Mouse (Mus musculus) liver, embryonic 12.5 days (tissue): Measurements from ENCODE around the gene Hoxd4. TPM values are rescaled to one million over a fixed set of nuclear protein-coding genes. Genes with fewer than 3 reads are reported as not detected.
A peak's percentile ranks its signal among the peaks of the same experiment; 100 is the strongest.

Experiments
- ATAC-seq: fragments of 200-750 bp; cut with Nextera tagmentation; 2 replicates; pipeline ENCODE4 v1.8.0; 2017; ENCODE audit warnings: moderate number of reproducible peaks, mild to moderate bottlenecking, moderate library complexity
- H3K27ac ChIP-seq: fragments of 300-500 bp; sonication (generic); 2 replicates; pipeline ENCODE4 v1.5.1; 2016; ENCODE audit warnings: mild to moderate bottlenecking
- H3K27me3 ChIP-seq: fragments of 300-500 bp; sonication (generic); replicated peaks from 2 replicates; pipeline ENCODE4 v1.6.1; 2016; ENCODE audit warnings: mild to moderate bottlenecking, moderate library complexity
- H3K36me3 ChIP-seq: fragments of 300-500 bp; sonication (generic); 2 replicates; pipeline ENCODE4 v1.6.1; 2016; ENCODE audit warnings: mild to moderate bottlenecking, moderate library complexity
- H3K4me1 ChIP-seq: fragments of 300-500 bp; sonication (generic); 2 replicates; pipeline ENCODE4 v1.6.1; 2016
- H3K4me2 ChIP-seq: fragments of 300-500 bp; sonication (generic); 2 replicates; pipeline ENCODE4 v1.6.1; 2016; ENCODE audit warnings: mild to moderate bottlenecking, moderate library complexity
- H3K4me3 ChIP-seq: fragments of 300-500 bp; sonication (generic); 2 replicates; pipeline ENCODE4 v1.5.1; 2016; ENCODE audit warnings: mild to moderate bottlenecking, moderate library complexity
- H3K9ac ChIP-seq: fragments of 300-500 bp; sonication (generic); 2 replicates; pipeline ENCODE4 v1.6.1; 2016; ENCODE audit warnings: mild to moderate bottlenecking, moderate library complexity
- H3K9me3 ChIP-seq: fragments of 300-500 bp; sonication (generic); replicated peaks from 2 replicates; pipeline ENCODE4 v1.6.1; 2016; ENCODE audit warnings: mild to moderate bottlenecking, moderate library complexity
- WGBS: fragments of 180-500 bp; shearing (Covaris S2); methylation state at CpG from one replicate; pipeline ENCODE4 v1.1.7; 2016; ENCODE audit not compliant: insufficient replicate concordance; 5-methylcytosine and 5-hydroxymethylcytosine counted together
- polyA plus RNA-seq: library from polyadenylated mRNA; unstranded; fragments of >200 nt; fragmentation: Nextera tagmentation; extraction: Ambion mirVana; gene quantifications from 2 replicates; pipeline ENCODE4 v1.2.1, GENCODE M21; 2016

Gene Hoxd4
- polyA plus RNA-seq, 1 experiment from 2014 or later: not detected

DNA sequence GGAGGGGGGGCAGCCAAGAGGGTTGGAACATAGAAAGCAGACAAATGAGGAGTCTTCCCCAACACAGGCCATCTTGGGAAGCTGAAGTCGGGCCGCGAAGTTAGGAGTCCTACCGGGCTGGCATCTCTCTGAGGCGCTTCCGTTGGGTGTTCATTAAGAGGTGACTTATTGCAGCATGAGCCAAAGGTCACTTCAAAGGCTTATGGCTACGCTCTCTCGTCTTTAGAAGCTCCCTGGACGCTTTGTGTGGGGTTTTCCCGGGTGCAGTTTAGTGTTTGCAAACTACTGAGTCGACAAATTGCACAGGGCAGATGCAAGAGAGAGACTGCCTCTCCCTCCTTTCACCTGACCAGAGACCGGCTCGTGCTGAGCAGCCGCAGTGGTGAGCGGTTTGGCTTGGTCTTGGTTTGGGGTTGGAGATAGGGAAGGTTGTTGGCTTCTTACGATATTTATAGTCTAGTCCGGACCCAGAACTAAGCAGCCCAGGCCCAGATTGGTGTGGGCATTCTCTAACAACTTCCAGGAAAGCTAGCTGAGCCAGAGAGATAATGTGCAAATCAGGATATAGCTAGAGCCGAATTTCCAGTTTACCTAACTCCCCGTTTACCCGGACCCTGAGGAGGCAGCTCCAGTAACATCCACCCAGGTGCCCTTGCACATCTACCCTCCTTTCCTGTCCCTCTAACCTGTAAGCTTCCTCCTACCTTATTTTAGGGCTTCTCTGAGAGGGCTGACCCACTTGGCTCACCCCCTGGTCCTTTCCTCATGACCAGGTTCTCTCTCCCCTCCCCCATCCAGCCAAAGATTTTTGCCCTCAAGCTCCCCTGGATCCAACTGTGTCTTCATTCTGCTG, 27.1 kb downstream of the Hoxd4 start:
- H3K4me3 ChIP-seq: no peak overlapping the region
- no peaks in the 10 kb centered on the region for H3K36me3 ChIP-seq
- H3K9ac ChIP-seq: no peak overlapping the region
- WGBS: 4% methylated on average over 20 of the region's 20 CpGs
- no peaks in the 10 kb centered on the region for H3K9me3 ChIP-seq
- no peaks in the 10 kb centered on the region for H3K4me1 ChIP-seq
- H3K4me2 ChIP-seq: no peak overlapping the region
- no peak overlapping the region for H3K27ac ChIP-seq
- ATAC-seq: no peak
- H3K27me3 ChIP-seq: peaks cover 97% of the 10 kb centered on the region

DNA sequence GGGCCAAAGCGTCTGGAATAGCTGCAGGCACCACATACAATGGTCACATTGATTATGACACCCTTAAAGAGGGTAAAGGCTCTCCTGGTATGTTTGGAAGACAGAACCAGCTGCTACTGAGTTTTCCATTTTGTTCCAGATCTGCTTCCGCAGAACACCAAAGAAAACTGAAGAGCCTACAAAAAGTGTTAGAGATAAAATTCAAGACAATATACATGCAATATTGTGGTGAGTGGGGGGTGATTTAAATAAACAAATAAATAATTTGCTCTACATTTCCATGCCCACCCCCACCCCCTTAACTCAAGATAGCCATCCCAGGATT, 27.7 kb downstream of the Hoxd4 start:
- Histone ChIP-seq H3K36me3 (no peaks in the 10 kb centered on the region), H3K9ac (no peak overlapping the region), H3K9me3 (no peaks in the 10 kb centered on the region), H3K27me3 (peaks cover 97% of the 10 kb centered on the region), H3K4me1 (no peaks in the 10 kb centered on the region), H3K4me3 (no peak overlapping the region), H3K27ac (no peak overlapping the region), H3K4me2 (no peak overlapping the region)
- WGBS: 8% methylated on average over 2 of the region's 2 CpGs
- no peak for ATAC-seq

DNA sequence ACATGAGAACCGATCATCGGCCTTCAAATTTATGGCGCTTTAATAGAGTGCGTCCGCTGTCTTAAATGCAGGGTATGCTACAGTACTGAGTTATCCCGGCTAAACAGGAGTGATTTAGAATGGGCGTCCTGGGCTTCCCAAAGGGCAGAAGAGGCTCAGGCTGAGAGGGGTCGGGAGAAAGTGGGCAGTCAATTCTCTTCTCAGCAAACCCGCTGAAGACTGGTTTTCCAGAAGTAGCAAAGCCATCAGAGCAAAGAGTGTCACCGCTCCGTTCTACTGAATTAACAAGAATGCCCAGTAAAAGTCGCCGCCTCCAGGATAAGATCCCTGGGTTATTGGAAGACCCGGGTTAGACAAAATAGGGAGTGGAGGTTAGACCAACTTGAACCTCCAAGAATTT, 28.1 kb downstream of the Hoxd4 start:
- H3K4me2 ChIP-seq: no peak overlapping the region

DNA sequence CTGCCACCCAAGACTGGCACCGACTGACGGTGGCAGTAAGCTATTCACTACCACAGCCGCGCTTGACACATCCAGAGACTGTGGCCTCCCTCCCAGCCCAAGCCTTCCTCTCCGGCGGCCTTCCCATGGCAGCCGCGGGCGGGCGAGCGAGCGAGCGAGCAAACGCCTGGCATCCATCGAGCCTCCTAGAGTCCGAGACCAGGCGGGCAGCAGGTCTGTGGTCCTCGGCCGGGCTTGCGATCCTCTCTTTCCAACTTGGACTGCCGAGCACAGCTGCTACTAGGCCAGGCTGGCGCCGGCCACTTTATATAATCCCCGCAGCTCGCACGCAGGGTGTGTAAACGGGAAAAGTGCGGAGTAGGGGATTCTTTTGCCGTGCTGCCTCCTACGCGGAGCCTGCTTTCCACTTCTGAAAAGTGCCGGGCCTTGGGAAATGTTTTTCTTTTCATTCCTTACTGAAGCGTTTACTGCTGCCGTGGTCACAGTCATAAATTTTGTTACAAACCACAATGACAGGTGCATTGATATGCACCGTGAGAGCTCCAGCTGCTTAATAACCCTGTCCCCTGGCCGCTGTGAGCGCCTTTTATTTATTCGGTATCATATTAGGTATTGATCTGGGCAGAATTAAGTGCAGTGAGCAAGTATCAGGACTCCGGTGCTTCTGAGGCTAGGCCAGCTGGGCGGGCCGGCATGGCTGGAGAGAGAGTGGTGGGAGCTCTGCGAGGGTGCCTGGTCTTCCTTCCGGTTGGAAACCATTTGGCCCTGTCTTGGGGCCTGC, 28.8 kb downstream of the Hoxd4 start:
- Histone ChIP-seq H3K4me2 (no peak overlapping the region), H3K9me3 (no peaks in the 10 kb centered on the region), H3K9ac (no peak overlapping the region), H3K27ac (no peak overlapping the region), H3K27me3 (peaks cover 97% of the 10 kb centered on the region), H3K4me3 (no peak overlapping the region), H3K4me1 (no peaks in the 10 kb centered on the region), H3K36me3 (no peaks in the 10 kb centered on the region)
- WGBS: 3% methylated on average over 43 of the region's 43 CpGs
- ATAC-seq: no peak

More for the DNA sequence above, 28.1 kb downstream of the Hoxd4 start:
- Histone ChIP-seq H3K36me3 (no peaks in the 10 kb centered on the region), H3K9ac (no peak overlapping the region), H3K9me3 (no peaks in the 10 kb centered on the region), H3K4me1 (no peaks in the 10 kb centered on the region), H3K27me3 (peaks cover 97% of the 10 kb centered on the region), H3K4me3 (no peak overlapping the region), H3K27ac (no peak overlapping the region)
- 9% methylated on average over 14 of the region's 14 CpGs for WGBS
- no peak for ATAC-seq

DNA sequence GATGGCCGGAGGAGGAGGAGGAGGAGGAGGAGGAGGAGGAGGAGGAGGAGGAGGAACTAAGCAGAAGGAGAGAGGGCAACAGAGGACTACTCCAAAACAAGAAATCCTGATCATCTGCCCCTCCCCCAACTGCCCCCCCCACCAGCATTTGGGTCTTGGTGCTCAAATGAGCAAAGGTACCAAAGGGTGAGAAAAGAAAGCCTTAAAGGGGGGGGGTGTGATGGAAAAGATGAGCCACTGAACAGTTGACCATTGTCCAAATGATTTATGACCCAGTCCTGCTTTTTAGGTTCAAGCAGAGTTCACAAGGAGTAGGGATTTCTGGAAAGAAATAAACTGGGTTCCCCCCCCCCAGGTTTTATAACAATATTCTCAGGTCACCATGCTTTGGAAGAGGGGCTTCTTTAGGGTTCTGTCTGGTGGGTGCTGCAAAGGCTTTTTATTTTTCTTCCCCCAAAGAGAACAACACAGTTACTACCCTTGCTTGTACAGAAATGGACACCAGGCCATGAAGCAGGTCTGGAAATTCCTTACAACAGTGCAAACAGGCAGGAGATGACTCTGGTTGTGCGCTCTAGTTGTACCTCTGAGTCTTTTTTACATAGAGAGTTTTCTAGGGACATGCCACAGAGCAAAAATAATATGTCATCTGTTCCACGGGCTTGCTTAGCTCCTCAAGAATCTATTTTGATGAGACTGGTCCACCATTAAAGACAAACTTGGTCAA, 29.7 kb downstream of the Hoxd4 start:
- Histone ChIP-seq H3K9ac (no peak overlapping the region), H3K36me3 (no peaks in the 10 kb centered on the region), H3K4me2 (no peak overlapping the region), H3K27ac (no peak overlapping the region), H3K27me3 (peaks cover 97% of the 10 kb centered on the region), H3K9me3 (no peaks in the 10 kb centered on the region), H3K4me1 (no peaks in the 10 kb centered on the region), H3K4me3 (no peak overlapping the region)
- ATAC-seq: no peak
- WGBS: 35% methylated on average over 2 of the region's 3 CpGs

DNA sequence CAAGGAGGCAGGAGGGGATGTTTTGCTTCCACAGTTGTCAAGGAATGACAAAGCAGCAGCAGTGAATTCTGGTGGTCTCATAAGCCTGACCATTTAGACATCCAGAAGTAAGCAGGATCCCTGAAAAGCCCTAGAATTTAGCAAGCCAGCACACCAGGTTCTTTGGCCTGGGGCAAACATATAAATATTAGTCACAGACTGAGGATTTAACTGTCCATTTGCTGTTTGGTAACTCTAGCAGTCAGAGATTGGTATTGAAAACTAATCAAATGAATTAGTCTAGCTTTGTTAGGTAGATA, 30.2 kb downstream of the Hoxd4 start:
- Histone ChIP-seq H3K36me3 (no peaks in the 10 kb centered on the region), H3K9me3 (no peaks in the 10 kb centered on the region), H3K9ac (no peak overlapping the region), H3K4me2 (no peak overlapping the region), H3K4me1 (0 out of 2 replicates have a peak, but pooled peaks cover 4% of the 10 kb centered on the region), H3K27me3 (peaks cover 97% of the 10 kb centered on the region), H3K27ac (no peak overlapping the region), H3K4me3 (no peak overlapping the region)
- no peak for ATAC-seq

DNA sequence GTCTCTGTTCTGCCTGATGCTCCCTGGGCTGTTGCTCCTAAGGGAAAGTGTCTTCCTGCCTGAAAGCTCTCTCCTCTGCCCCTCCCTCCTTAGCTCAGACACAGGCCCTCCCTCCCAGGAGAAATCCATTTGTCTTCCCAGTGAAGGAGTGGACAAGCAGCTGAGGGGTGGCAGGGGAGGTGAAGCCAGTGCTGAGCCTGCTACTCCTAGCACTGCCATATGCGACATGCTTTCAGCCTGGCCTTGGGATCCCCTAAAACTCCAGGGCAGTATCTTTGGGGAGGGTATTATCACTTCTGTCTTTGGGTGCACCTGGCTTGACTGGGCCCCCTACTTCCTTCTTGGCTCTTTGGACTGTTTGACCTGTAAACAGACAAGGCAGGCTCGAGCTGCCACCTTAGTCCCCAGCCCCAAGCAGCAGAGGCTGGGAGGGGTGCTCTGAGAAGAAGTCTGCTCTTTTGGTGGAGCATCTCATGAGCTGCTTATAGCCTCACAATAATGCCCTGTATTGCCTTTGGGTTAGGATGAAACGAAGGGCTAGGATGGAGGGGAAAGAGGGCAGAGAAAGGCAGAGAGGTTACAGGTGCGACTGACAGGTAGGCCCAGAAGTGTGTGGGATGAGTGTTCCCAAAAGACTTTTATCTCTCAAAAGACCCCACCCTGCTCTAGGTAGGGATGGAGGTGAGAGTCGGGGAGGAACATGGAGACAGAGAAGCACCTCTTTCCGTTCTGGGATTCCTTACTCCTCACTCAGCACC, 34.0 kb downstream of the Hoxd4 start:
- H3K36me3 ChIP-seq: no peaks in the 10 kb centered on the region
- H3K4me2 ChIP-seq: no peak overlapping the region
- no peak for ATAC-seq
- peaks cover 97% of the 10 kb centered on the region for H3K27me3 ChIP-seq
- H3K4me1 ChIP-seq: 0 out of 2 replicates have a peak, but pooled peaks cover 12% of the 10 kb centered on the region
- no peaks in the 10 kb centered on the region for H3K9me3 ChIP-seq
- no peak overlapping the region for H3K4me3 ChIP-seq
- 13% methylated on average over 6 of the region's 6 CpGs for WGBS
- H3K9ac ChIP-seq: no peak overlapping the region
- H3K27ac ChIP-seq: no peak overlapping the region

DNA sequence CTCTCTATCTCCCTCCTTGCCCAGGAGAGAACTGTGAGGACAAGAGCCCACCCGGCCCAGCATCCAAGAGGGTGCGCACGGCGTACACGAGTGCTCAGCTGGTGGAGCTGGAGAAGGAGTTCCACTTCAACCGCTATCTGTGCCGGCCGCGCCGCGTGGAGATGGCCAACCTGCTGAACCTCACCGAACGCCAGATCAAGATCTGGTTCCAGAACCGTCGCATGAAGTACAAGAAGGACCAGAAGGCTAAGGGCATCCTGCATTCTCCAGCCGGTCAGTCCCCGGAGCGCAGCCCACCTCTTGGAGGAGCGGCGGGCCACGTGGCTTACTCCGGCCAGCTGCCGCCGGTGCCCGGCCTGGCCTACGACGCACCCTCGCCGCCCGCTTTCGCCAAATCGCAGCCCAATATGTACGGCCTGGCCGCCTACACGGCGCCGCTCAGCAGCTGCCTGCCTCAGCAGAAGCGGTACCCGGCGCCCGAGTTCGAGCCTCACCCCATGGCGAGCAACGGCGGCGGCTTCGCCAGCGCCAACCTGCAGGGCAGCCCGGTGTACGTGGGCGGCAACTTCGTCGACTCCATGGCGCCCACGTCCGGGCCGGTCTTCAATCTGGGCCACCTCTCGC, 34.7 kb downstream of the Hoxd4 start:
- H3K9ac ChIP-seq: no peak overlapping the region
- 0 out of 2 replicates have a peak, but pooled peaks cover 12% of the 10 kb centered on the region for H3K4me1 ChIP-seq
- WGBS: 2% methylated on average over 58 of the region's 58 CpGs
- H3K4me2 ChIP-seq: peak overlapping the region; percentile 14; the same call in 1 of the 2 replicates
- no peak for ATAC-seq
- no peak overlapping the region for H3K4me3 ChIP-seq
- H3K36me3 ChIP-seq: no peaks in the 10 kb centered on the region
- H3K27me3 ChIP-seq: peaks cover 97% of the 10 kb centered on the region
- H3K9me3 ChIP-seq: no peaks in the 10 kb centered on the region
- H3K27ac ChIP-seq: no peak overlapping the region

DNA sequence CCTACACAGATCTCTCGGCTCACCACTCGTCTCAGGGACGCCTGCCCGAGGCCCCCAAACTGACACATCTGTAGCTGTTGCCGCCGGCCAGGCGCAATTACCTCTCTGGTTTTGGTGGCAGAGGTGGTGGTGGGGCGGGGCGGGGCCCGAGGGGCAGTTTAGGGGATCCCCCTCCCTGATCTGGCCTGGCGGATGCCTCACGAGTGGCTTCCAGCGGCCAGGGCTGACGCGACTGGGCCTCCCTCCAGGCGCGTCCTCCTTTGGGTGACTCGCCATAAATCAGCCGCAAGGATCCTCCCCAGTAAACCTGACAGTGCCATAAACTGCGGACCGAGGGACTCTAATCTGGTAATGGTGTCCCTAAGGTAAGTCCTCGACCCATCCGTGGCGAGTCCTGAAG, 35.3 kb downstream of the Hoxd4 start:
- H3K4me3 ChIP-seq: no peak overlapping the region
- no peak for ATAC-seq
- no peak overlapping the region for H3K4me2 ChIP-seq
- WGBS: 7% methylated on average over 24 of the region's 24 CpGs
- H3K27me3 ChIP-seq: peaks cover 97% of the 10 kb centered on the region
- 0 out of 2 replicates have a peak, but pooled peaks cover 12% of the 10 kb centered on the region for H3K4me1 ChIP-seq
- H3K36me3 ChIP-seq: no peaks in the 10 kb centered on the region
- no peaks in the 10 kb centered on the region for H3K9me3 ChIP-seq
- H3K27ac ChIP-seq: no peak overlapping the region
- no peak overlapping the region for H3K9ac ChIP-seq

DNA sequence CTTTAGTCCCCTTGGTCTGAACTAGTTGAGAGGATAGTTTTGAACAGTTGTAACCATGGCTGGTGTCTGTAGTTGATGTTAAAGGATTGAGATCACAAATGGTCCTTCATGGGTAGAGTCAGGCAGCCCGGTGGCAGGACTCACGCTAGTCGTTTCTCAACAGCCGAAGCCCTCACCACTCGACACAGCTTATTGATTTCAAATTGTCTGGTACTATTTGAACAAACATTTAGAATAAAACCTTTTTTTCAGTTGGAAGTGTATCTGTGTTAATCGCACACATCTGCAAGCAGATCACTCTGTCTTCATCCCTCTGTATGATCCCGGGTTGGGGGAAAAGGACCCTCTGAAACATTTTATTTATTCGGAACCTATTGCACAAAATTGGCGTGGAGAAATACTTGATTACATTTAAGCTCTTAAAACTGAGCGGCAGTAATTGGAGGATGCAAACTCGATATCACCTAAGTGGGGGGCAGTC, 36.0 kb downstream of the Hoxd4 start:
- Histone ChIP-seq H3K27ac (no peak overlapping the region), H3K4me3 (no peak overlapping the region), H3K9me3 (no peaks in the 10 kb centered on the region), H3K4me2 (no peak overlapping the region), H3K9ac (no peak overlapping the region), H3K27me3 (peaks cover 98% of the 10 kb centered on the region), H3K36me3 (no peaks in the 10 kb centered on the region), H3K4me1 (0 out of 2 replicates have a peak, but pooled peaks cover 12% of the 10 kb centered on the region)
- no peak for ATAC-seq
- 22% methylated on average over 11 of the region's 11 CpGs for WGBS

DNA sequence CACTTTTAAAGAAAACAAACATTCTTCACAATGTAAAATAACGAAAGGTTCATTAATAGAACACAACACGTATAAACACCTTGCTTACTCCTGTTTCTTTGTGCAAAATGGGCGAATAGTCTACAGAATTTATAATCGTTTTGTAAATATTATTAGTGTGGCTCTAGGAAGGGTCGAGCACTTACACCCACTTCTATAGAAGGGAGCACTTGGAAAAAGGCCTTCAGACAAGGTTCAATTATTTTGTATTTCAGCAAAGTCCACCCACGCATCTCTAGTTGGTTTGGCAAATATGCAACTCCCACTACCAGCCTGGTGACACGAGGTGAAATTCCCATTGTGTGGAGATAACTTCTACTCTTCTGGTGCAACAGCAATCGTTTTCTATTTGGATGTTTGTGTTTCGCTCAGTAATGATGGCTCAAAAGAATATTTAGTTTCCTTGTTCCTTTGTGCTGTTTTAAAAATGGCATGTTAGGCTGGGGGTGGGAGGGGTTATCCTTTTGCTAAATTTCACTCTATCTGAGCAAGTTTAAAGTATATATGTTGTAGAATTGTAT, 36.8 kb downstream of the Hoxd4 start:
- Histone ChIP-seq H3K9me3 (no peaks in the 10 kb centered on the region), H3K4me1 (0 out of 2 replicates have a peak, but pooled peaks cover 12% of the 10 kb centered on the region), H3K4me2 (no peak overlapping the region), H3K36me3 (no peaks in the 10 kb centered on the region), H3K27ac (no peak overlapping the region), H3K27me3 (peaks cover 100% of the 10 kb centered on the region), H3K9ac (no peak overlapping the region), H3K4me3 (no peak overlapping the region)
- no peak for ATAC-seq
- WGBS: 15% methylated on average over 9 of the region's 9 CpGs
